Mouse (Mus musculus): ENCODE data around the gene Tex29. TPM values are rescaled to one million over a fixed set of nuclear protein-coding genes. Genes with fewer than 3 reads are reported as not detected.

Tex29 gene
- polyA plus RNA-seq, 1 experiment from 2014 or later, result not detected

DNA sequence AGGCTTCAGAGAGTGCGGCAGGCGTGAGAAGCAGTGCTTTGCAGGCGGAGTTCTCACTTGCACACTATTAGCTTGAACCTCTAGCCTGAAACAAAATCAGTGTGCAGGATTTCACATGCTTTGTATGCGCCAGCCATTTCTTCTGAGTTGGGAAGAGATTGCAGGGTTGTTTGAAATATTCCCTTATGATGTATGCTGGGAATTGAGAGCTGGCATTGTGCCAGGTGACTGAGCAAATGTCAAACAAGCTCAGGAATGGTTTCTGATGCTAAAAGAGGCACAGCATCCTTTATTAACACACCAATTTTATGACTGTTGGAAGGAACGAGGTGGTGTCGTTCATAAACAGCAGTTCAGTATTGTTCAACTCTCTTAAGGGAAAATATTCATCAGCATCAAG is 34.0 kb upstream of the Tex29 start:
- no peak overlapping the region for H3K27ac ChIP-seq (ENCODE audit: low read depth, low read length)
- no peak overlapping the region for H3K9ac ChIP-seq (ENCODE audit: low read depth, low read length)
- ATAC-seq (replicated peaks; ENCODE audit: low FRiP score) (no peak), DNase-seq (ENCODE audit: low spot score) (no peak)
- WGBS, result 94% methylated on average over 6 of the region's 6 CpGs
- H3K4me2 ChIP-seq, result no peak overlapping the region
- no peaks in the 10 kb centered on the region for H3K9me3 ChIP-seq (ENCODE audit: control insufficient read depth, low read length)
- H3K36me3 ChIP-seq (ENCODE audit: control insufficient read depth, insufficient read depth, low read length), result peaks cover 43% of the 10 kb centered on the region
- no peaks in the 10 kb centered on the region for H3K4me1 ChIP-seq (replicated peaks; ENCODE audit: control insufficient read depth, insufficient read depth, low read length)
- no peaks in the 10 kb centered on the region for H3K27me3 ChIP-seq (replicated peaks; ENCODE audit: control insufficient read depth, insufficient read depth, low read length)
- H3K4me3 ChIP-seq (ENCODE audit: low read depth, low read length), result no peak overlapping the region

DNA sequence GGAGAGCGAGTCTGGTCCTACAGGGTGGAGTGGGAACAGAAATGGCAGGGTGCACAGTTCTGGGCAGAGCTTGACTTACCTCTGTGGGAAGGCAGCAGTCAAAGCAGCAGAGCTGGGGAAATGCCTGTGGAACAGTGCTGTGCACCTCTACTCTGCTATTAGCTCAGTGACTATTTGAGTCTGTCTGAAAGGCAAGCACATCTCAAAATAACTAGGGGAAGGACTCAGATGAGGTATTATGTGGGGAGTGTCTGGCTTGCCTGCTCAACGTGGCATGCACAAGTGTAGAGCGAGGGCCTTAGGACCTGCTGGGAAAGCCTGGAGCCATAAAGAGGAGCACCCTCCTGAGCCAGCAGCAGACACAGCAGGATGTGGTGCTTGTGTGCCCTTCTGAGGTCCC is 32.9 kb upstream of the Tex29 start:
- WGBS, result 90% methylated on average over 3 of the region's 3 CpGs
- ATAC-seq (replicated peaks; ENCODE audit: low FRiP score), result no peak
- H3K36me3 ChIP-seq (ENCODE audit: control insufficient read depth, insufficient read depth, low read length), result peaks cover 41% of the 10 kb centered on the region

DNA sequence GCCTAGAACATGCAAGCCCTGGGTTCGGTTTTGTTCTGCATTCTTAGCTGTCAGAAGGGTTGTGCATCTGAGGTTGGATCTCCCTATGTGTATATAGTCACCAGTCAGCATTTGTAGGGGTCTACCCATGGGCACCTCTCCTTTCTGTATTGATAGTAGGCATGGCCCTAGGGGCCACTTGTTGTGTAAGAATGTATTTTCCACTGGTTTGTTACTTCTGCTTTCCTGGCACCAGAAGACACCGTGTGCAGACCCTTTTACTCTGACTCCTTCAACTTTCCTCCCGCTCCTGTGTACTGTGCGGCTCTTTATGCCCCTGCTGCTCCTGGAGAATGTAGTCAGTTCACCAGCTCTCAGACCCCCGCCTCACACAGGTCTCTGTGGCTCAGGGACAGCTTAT is 32.2 kb upstream of the Tex29 start:
- Histone ChIP-seq H3K4me1 (replicated peaks; ENCODE audit: control insufficient read depth, insufficient read depth, low read length) (no peaks in the 10 kb centered on the region), H3K4me3 (ENCODE audit: low read depth, low read length) (no peak overlapping the region), H3K9ac (ENCODE audit: low read depth, low read length) (no peak overlapping the region), H3K4me2 (no peak overlapping the region), H3K27me3 (replicated peaks; ENCODE audit: control insufficient read depth, insufficient read depth, low read length) (no peaks in the 10 kb centered on the region), H3K9me3 (ENCODE audit: control insufficient read depth, low read length) (no peaks in the 10 kb centered on the region), H3K27ac (ENCODE audit: low read depth, low read length) (no peak overlapping the region), H3K36me3 (ENCODE audit: control insufficient read depth, insufficient read depth, low read length) (peaks cover 41% of the 10 kb centered on the region)
- no peak for ATAC-seq (replicated peaks; ENCODE audit: low FRiP score)
- DNase-seq (ENCODE audit: low spot score), result no peak
- 87% methylated on average over 5 of the region's 5 CpGs for WGBS

More for the DNA sequence above, 32.9 kb upstream of the Tex29 start:
- H3K4me2 ChIP-seq, result no peak overlapping the region
- H3K27ac ChIP-seq (ENCODE audit: low read depth, low read length), result no peak overlapping the region
- H3K4me3 ChIP-seq (ENCODE audit: low read depth, low read length), result no peak overlapping the region
- no peaks in the 10 kb centered on the region for H3K27me3 ChIP-seq (replicated peaks; ENCODE audit: control insufficient read depth, insufficient read depth, low read length)
- DNase-seq (ENCODE audit: low spot score), result no peak
- no peak overlapping the region for H3K9ac ChIP-seq (ENCODE audit: low read depth, low read length)
- no peaks in the 10 kb centered on the region for H3K4me1 ChIP-seq (replicated peaks; ENCODE audit: control insufficient read depth, insufficient read depth, low read length)
- no peaks in the 10 kb centered on the region for H3K9me3 ChIP-seq (ENCODE audit: control insufficient read depth, low read length)

DNA sequence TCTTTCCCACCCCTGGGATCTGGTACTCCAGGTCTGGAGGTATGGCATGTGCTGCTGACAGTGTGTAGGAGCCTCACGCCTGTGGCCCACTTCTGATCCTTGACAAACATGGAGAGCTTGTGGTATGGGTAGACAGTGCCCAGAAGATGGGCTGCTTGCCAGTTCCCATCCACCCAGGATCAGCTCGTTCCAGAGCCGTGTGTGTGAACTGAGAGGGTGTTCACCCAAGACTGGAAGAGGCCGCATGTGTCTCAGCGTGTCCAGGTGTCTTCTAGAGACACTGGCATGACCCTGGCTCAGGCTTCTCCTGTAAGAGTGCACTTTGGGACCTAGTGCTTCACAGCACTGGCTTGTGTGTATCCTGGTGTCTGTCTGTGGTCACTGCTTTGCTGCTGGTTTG is 29.8 kb upstream of the Tex29 start:
- H3K4me1 ChIP-seq (replicated peaks; ENCODE audit: control insufficient read depth, insufficient read depth, low read length), result 0 out of 2 replicates have a peak, but pooled peaks cover 3% of the 10 kb centered on the region
- no peak overlapping the region for H3K4me3 ChIP-seq (ENCODE audit: low read depth, low read length)
- H3K36me3 ChIP-seq (ENCODE audit: control insufficient read depth, insufficient read depth, low read length), result peaks cover 36% of the 10 kb centered on the region
- no peaks in the 10 kb centered on the region for H3K27me3 ChIP-seq (replicated peaks; ENCODE audit: control insufficient read depth, insufficient read depth, low read length)
- H3K27ac ChIP-seq (ENCODE audit: low read depth, low read length), result no peak overlapping the region
- no peaks in the 10 kb centered on the region for H3K9me3 ChIP-seq (ENCODE audit: control insufficient read depth, low read length)
- no peak overlapping the region for H3K4me2 ChIP-seq
- H3K9ac ChIP-seq (ENCODE audit: low read depth, low read length), result no peak overlapping the region
- 94% methylated on average over 5 of the region's 5 CpGs for WGBS
- DNase-seq (ENCODE audit: low spot score) (no peak), ATAC-seq (replicated peaks; ENCODE audit: low FRiP score) (no peak)

DNA sequence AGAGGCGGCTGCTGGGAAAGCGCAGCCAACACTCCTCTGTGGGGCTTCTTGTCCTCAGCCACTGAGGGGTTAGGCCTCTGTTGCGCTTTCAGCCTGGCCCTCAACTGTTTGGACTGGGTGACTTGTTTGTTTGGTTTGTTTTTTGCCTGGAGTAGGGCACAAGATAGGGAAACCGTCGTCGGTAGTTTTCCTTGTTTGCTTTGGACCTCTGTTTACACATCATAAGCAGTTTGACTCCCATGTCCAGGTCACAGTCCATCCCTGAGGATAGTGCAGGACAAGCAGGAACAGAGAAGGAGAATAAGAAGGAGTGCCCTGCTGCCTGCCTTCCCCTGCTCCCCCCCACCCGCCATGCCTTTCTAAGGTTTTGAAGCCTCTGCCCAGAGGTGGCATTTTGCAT is 26.5 kb upstream of the Tex29 start:
- Histone ChIP-seq H3K27me3 (replicated peaks; ENCODE audit: control insufficient read depth, insufficient read depth, low read length) (no peaks in the 10 kb centered on the region), H3K9me3 (ENCODE audit: control insufficient read depth, low read length) (no peaks in the 10 kb centered on the region), H3K4me1 (replicated peaks; ENCODE audit: control insufficient read depth, insufficient read depth, low read length) (0 out of 2 replicates have a peak, but pooled peaks cover 3% of the 10 kb centered on the region), H3K4me3 (ENCODE audit: low read depth, low read length) (no peak overlapping the region), H3K27ac (ENCODE audit: low read depth, low read length) (no peak overlapping the region), H3K36me3 (ENCODE audit: control insufficient read depth, insufficient read depth, low read length) (peaks cover 37% of the 10 kb centered on the region), H3K4me2 (no peak overlapping the region), H3K9ac (ENCODE audit: low read depth, low read length) (no peak overlapping the region)
- no peak for DNase-seq (ENCODE audit: low spot score)
- WGBS, result 78% methylated on average over 7 of the region's 7 CpGs
- no peak for ATAC-seq (replicated peaks; ENCODE audit: low FRiP score)

DNA sequence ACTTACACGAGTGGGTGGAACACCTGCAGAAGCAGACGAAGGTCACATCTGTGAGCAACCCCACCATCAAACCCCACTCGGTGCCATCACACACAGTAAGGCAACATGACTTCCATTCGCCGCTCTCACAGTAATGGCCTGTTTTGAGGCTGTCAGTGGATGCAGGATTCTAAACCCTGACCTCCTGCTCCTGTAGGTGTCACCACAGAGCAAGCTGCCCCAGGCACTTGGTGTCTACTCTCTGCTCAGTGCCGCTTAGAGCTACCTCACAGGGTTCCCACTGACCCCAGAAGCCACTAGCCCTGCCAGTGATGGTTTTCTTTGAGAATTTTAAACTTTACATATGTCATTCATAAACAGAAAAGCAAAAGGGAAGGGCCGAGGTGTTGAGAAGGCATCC is 25.1 kb upstream of the Tex29 start:
- H3K4me2 ChIP-seq, result no peak overlapping the region
- H3K27me3 ChIP-seq (replicated peaks; ENCODE audit: control insufficient read depth, insufficient read depth, low read length), result no peaks in the 10 kb centered on the region
- ATAC-seq (replicated peaks; ENCODE audit: low FRiP score) (no peak), DNase-seq (ENCODE audit: low spot score) (no peak)
- H3K9ac ChIP-seq (ENCODE audit: low read depth, low read length), result no peak overlapping the region
- H3K9me3 ChIP-seq (ENCODE audit: control insufficient read depth, low read length), result no peaks in the 10 kb centered on the region
- H3K27ac ChIP-seq (ENCODE audit: low read depth, low read length), result no peak overlapping the region
- WGBS, result 89% methylated on average over 7 of the region's 7 CpGs
- H3K4me3 ChIP-seq (ENCODE audit: low read depth, low read length), result no peak overlapping the region
- H3K36me3 ChIP-seq (ENCODE audit: control insufficient read depth, insufficient read depth, low read length), result peaks cover 34% of the 10 kb centered on the region
- 0 out of 2 replicates have a peak, but pooled peaks cover 3% of the 10 kb centered on the region for H3K4me1 ChIP-seq (replicated peaks; ENCODE audit: control insufficient read depth, insufficient read depth, low read length)

DNA sequence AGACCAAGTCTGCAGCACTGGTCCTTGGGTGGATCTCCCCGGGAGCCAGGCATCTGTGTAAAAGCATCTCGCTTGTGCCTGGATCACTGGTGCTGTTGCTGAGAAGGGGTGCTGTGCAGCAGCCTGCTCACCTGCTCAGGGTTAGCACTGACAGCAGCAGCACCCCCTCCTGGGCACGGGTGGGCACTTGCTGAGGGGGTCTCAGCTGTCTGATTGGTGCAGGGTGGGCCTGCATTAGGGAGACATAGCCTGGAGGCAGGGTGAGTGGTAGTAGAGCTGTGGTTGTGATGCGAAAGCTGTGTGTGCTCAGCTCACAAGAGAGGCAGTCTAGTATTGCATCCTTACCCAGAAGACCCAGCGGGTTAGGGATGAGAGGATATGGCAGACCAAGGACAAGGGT is 20.1 kb upstream of the Tex29 start:
- Histone ChIP-seq H3K27ac (ENCODE audit: low read depth, low read length) (no peak overlapping the region), H3K4me2 (no peak overlapping the region), H3K36me3 (ENCODE audit: control insufficient read depth, insufficient read depth, low read length) (peaks cover 38% of the 10 kb centered on the region), H3K4me1 (replicated peaks; ENCODE audit: control insufficient read depth, insufficient read depth, low read length) (no peaks in the 10 kb centered on the region), H3K9me3 (ENCODE audit: control insufficient read depth, low read length) (no peaks in the 10 kb centered on the region), H3K9ac (ENCODE audit: low read depth, low read length) (no peak overlapping the region), H3K4me3 (ENCODE audit: low read depth, low read length) (no peak overlapping the region), H3K27me3 (replicated peaks; ENCODE audit: control insufficient read depth, insufficient read depth, low read length) (no peaks in the 10 kb centered on the region)
- DNase-seq (ENCODE audit: low spot score) (no peak), ATAC-seq (replicated peaks; ENCODE audit: low FRiP score) (no peak)
- WGBS, result 93% methylated on average over 5 of the region's 5 CpGs

DNA sequence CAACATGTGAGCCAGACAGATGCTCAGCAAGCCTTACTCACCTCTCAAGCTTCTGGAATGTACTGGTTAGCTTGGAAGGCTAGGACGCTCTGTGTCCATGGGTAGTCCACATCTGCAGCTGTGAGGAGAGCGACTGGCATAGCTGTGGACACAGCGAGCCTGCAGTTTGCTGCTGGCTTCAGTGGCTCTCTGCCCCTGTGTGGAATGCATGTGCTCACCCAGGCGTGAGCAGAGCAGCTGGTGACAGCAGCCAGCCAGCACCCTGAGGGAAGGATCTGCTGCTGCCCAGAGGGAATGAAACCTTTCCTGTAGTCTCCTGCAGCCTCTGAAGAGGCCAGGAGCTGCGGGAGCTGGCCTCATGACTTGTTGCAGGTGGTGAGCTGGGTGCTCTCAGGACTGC is 19.7 kb upstream of the Tex29 start:
- H3K4me2 ChIP-seq, result no peak overlapping the region
- DNase-seq (ENCODE audit: low spot score), result no peak
- H3K9ac ChIP-seq (ENCODE audit: low read depth, low read length), result no peak overlapping the region
- H3K27ac ChIP-seq (ENCODE audit: low read depth, low read length), result no peak overlapping the region
- 87% methylated on average over 5 of the region's 5 CpGs for whole genome bisulfite sequencing
- H3K4me3 ChIP-seq (ENCODE audit: low read depth, low read length), result no peak overlapping the region
- ATAC-seq (replicated peaks; ENCODE audit: low FRiP score), result no peak
- H3K9me3 ChIP-seq (ENCODE audit: control insufficient read depth, low read length), result no peaks in the 10 kb centered on the region
- no peaks in the 10 kb centered on the region for H3K27me3 ChIP-seq (replicated peaks; ENCODE audit: control insufficient read depth, insufficient read depth, low read length)
- H3K4me1 ChIP-seq (replicated peaks; ENCODE audit: control insufficient read depth, insufficient read depth, low read length), result no peaks in the 10 kb centered on the region
- peaks cover 37% of the 10 kb centered on the region for H3K36me3 ChIP-seq (ENCODE audit: control insufficient read depth, insufficient read depth, low read length)

DNA sequence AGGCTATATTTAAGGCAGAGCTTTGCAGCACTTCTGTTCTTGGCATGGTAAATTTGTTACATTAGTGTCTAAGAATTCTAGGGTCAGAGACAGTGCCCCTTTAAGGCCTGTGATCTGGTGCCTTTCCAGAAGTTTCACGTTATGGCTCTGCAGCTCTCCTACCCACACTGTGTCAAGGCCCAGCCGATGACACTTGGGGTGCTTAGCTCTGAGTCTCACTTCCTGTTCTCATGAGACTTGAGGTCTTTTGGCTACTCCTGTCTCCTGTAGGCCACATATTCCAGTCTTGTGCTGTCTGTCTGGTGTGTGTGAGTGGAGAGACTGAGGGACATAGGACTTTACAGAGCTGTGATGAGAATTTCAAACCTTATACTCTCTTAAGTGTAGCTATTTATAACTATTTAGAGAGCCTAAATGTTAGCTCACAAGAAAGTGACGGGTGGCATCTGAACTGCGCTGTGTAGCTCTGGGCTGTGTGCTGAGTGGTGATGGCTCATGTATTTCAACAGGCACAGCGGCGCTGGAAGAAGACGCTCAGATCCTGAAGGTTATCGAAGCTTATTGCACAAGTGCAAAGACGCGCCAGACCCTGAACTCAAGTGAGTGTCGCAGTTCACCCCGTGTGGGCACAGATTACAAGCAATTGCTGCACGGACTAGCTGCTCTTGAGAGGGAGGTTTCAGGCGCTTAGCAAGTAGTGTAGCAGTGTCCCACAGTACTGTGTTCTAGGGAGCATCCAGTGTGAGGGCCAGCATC is 18.6 kb upstream of the Tex29 start:
- Histone ChIP-seq H3K4me3 (ENCODE audit: low read depth, low read length) (no peak overlapping the region), H3K9me3 (ENCODE audit: control insufficient read depth, low read length) (no peaks in the 10 kb centered on the region), H3K4me2 (no peak overlapping the region), H3K27me3 (replicated peaks; ENCODE audit: control insufficient read depth, insufficient read depth, low read length) (no peaks in the 10 kb centered on the region), H3K9ac (ENCODE audit: low read depth, low read length) (no peak overlapping the region), H3K27ac (ENCODE audit: low read depth, low read length) (no peak overlapping the region), H3K4me1 (replicated peaks; ENCODE audit: control insufficient read depth, insufficient read depth, low read length) (no peaks in the 10 kb centered on the region), H3K36me3 (ENCODE audit: control insufficient read depth, insufficient read depth, low read length) (peaks cover 34% of the 10 kb centered on the region)
- DNase-seq (ENCODE audit: low spot score) (no peak), ATAC-seq (replicated peaks; ENCODE audit: low FRiP score) (no peak)
- WGBS, result 93% methylated on average over 14 of the region's 14 CpGs
